Mouse (Mus musculus): ENCODE results near the gene Klhl29. TPM values are rescaled to one million over a fixed set of nuclear protein-coding genes. Genes with fewer than 3 reads are reported as not detected.

Klhl29 gene
- polyA plus RNA-seq, 1 experiment, result not detected

DNA sequence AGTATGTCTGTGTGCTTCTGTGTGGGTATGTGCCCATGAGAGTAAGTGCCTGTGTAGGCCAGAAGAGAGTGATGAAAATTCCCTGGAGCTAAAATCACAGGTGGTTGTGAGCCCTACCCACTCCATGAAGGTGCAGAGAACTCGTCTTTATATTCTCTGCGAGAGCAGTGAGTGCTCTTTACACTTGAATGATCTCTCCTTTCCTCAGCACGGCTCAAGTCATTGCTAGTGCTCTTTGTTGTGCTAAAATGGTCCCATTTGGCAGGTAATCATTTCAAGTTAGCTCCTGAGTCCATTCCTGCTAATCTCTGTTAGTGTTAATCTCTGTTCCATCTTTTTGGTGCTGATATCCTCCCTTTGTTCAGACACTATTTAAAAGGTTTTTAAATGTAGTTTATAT lies 307.9 kb downstream of the Klhl29 start:
- Histone ChIP-seq H3K4me3 (ENCODE audit: insufficient read depth, poor library complexity, severe bottlenecking) (no peak overlapping the region), H3ac (ENCODE audit: control insufficient read depth, insufficient read length, low read depth) (no peak overlapping the region), H3K36me3 (ENCODE audit: control insufficient read depth, insufficient read depth) (no peaks in the 10 kb centered on the region), H3K27me3 (ENCODE audit: control insufficient read depth, insufficient read depth, insufficient read length) (peaks cover 9% of the 10 kb centered on the region), H3K79me3 (ENCODE audit: low read depth) (no peaks in the 10 kb centered on the region), H3K79me2 (ENCODE audit: control insufficient read depth, insufficient read depth) (no peaks in the 10 kb centered on the region)
- TF ChIP-seq USF1 (IDR thresholded peaks at IDR 0.05; ENCODE audit: low read depth) (no peak), FOSL1 (IDR thresholded peaks at IDR 0.05; ENCODE audit: insufficient read depth, low read length, poor library complexity, severe bottlenecking) (no peak), MYOG (IDR thresholded peaks at IDR 0.05; ENCODE audit: control insufficient read depth, extremely low read depth, insufficient read length) (no peak), MAX (IDR thresholded peaks at IDR 0.05) (no peak), CTCF (IDR thresholded peaks at IDR 0.05; ENCODE audit: control insufficient read depth, insufficient read depth, insufficient read length) (no peak)

DNA sequence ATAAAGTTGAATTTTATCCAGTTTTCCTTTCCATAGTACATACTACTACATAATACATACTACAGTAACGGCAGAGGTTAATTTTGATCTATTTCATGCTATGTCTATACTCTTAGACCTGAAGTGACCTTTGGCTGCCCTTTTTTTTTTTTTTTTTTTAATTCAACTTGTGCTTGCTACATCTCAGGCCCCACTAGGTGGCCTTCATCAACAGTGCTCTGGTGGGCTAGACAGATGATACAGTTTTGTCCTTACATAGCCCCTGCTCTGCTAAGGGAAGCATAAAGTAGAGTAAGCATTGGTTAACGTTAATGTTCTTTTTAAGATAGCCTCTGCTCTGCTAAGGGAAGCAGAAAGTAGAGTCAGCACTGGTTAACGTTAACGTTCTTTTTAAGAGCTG lies 327.4 kb downstream of the Klhl29 start:
- Histone ChIP-seq H3K36me3 (ENCODE audit: control insufficient read depth, insufficient read depth) (peaks cover 6% of the 10 kb centered on the region), H3K79me2 (ENCODE audit: control insufficient read depth, insufficient read depth) (no peaks in the 10 kb centered on the region), H3K4me3 (ENCODE audit: insufficient read depth, poor library complexity, severe bottlenecking) (no peak overlapping the region), H3K27me3 (ENCODE audit: control insufficient read depth, insufficient read depth, insufficient read length) (no peaks in the 10 kb centered on the region), H3ac (ENCODE audit: control insufficient read depth, insufficient read length, low read depth) (no peak overlapping the region), H3K79me3 (ENCODE audit: low read depth) (no peaks in the 10 kb centered on the region)
- TF ChIP-seq MYOG (IDR thresholded peaks at IDR 0.05; ENCODE audit: control insufficient read depth, extremely low read depth, insufficient read length) (no peak), MAX (IDR thresholded peaks at IDR 0.05) (no peak), USF1 (IDR thresholded peaks at IDR 0.05; ENCODE audit: low read depth) (no peak), CTCF (IDR thresholded peaks at IDR 0.05; ENCODE audit: control insufficient read depth, insufficient read depth, insufficient read length) (no peak), MYOD1 (IDR thresholded peaks at IDR 0.05; ENCODE audit: control insufficient read depth, insufficient read length, low read depth) (no peak), CEBPB (IDR thresholded peaks at IDR 0.05; ENCODE audit: low read depth) (no peak), FOSL1 (IDR thresholded peaks at IDR 0.05; ENCODE audit: insufficient read depth, low read length, poor library complexity, severe bottlenecking) (no peak)

DNA sequence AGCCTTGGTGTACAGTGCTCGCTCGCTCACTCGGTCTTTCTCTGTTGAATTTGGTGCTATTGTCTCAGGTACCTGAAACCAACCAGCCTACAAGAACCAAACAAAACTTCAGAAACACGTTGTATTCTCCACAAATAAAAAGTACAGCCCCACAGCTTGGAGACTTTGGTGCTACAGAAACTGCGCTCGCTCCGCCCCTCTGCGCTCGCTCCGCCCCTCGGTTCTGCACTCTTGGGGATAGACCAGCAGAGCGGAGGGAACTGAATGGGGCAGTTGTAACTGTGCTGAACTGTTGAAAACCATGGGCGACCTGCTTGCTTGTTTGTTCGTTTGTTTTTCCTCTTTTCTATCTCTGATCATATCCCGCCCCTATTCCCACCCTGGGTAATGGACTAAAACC lies 331.3 kb downstream of the Klhl29 start:
- no peaks in the 10 kb centered on the region for H3K79me3 ChIP-seq (ENCODE audit: low read depth)
- H3ac ChIP-seq (ENCODE audit: control insufficient read depth, insufficient read length, low read depth), result no peak overlapping the region
- peaks cover 21% of the 10 kb centered on the region for H3K36me3 ChIP-seq (ENCODE audit: control insufficient read depth, insufficient read depth)
- no peaks in the 10 kb centered on the region for H3K27me3 ChIP-seq (ENCODE audit: control insufficient read depth, insufficient read depth, insufficient read length)
- TF ChIP-seq USF1 (IDR thresholded peaks at IDR 0.05; ENCODE audit: low read depth) (no peak), CEBPB (IDR thresholded peaks at IDR 0.05; ENCODE audit: low read depth) (no peak), FOSL1 (IDR thresholded peaks at IDR 0.05; ENCODE audit: insufficient read depth, low read length, poor library complexity, severe bottlenecking) (no peak), CTCF (IDR thresholded peaks at IDR 0.05; ENCODE audit: control insufficient read depth, insufficient read depth, insufficient read length) (no peak), MAX (IDR thresholded peaks at IDR 0.05) (no peak), MYOG (IDR thresholded peaks at IDR 0.05; ENCODE audit: control insufficient read depth, extremely low read depth, insufficient read length) (no peak), MYOD1 (IDR thresholded peaks at IDR 0.05; ENCODE audit: control insufficient read depth, insufficient read length, low read depth) (no peak)
- H3K79me2 ChIP-seq (ENCODE audit: control insufficient read depth, insufficient read depth), result no peaks in the 10 kb centered on the region
- H3K4me3 ChIP-seq (ENCODE audit: insufficient read depth, poor library complexity, severe bottlenecking), result no peak overlapping the region

DNA sequence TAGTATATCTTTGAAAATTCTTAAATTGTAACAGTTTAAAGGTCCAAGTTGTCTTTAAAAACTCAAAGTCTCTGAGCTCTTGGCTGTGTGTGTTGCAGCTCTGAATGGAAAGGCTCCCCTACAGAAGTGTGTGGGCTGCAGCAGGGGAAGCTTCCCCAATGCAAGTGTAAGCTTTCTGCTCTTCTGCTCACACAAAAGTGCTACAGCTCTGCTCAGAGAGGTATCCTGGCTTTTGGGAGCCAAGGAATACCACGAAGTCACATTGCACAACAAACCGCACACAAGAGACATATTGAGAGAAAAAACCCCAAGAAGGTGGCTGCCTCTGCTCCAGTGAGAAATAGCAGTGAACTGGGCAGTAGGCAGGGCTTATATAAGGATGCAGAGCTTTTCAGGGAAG lies 337.5 kb downstream of the Klhl29 start:
- no peaks in the 10 kb centered on the region for H3K79me2 ChIP-seq (ENCODE audit: control insufficient read depth, insufficient read depth)
- TF ChIP-seq CTCF (IDR thresholded peaks at IDR 0.05; ENCODE audit: control insufficient read depth, insufficient read depth, insufficient read length) (no peak), MYOD1 (IDR thresholded peaks at IDR 0.05; ENCODE audit: control insufficient read depth, insufficient read length, low read depth) (no peak), MYOG (IDR thresholded peaks at IDR 0.05; ENCODE audit: control insufficient read depth, extremely low read depth, insufficient read length) (no peak), FOSL1 (IDR thresholded peaks at IDR 0.05; ENCODE audit: insufficient read depth, low read length, poor library complexity, severe bottlenecking) (no peak), CEBPB (IDR thresholded peaks at IDR 0.05; ENCODE audit: low read depth) (no peak), MAX (IDR thresholded peaks at IDR 0.05) (no peak), USF1 (IDR thresholded peaks at IDR 0.05; ENCODE audit: low read depth) (no peak)
- peaks cover 32% of the 10 kb centered on the region for H3K36me3 ChIP-seq (ENCODE audit: control insufficient read depth, insufficient read depth)
- no peak overlapping the region for H3ac ChIP-seq (ENCODE audit: control insufficient read depth, insufficient read length, low read depth)
- no peak overlapping the region for H3K4me3 ChIP-seq (ENCODE audit: insufficient read depth, poor library complexity, severe bottlenecking)
- H3K79me3 ChIP-seq (ENCODE audit: low read depth), result no peaks in the 10 kb centered on the region
- no peaks in the 10 kb centered on the region for H3K27me3 ChIP-seq (ENCODE audit: control insufficient read depth, insufficient read depth, insufficient read length)

DNA sequence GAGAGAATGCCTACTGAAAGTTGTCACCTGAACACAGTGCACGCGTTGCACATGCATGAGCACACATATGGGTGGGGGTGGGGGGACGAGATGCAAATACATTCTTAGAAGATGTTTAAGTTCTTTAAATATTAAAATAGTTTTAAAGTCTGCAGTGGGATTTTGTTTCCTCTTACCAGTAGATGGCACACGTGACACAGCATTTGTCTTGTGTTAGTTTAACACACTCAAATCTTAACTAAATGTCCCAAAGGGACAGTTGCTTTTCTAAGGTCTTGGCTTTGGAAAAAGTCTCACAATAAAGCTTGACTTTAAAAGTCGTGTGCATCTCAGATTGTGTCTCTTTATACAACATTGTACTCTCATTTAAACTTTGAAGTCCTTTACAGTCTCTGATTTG lies 346.4 kb downstream of the Klhl29 start:
- Histone ChIP-seq H3K36me3 (ENCODE audit: control insufficient read depth, insufficient read depth) (peaks cover 38% of the 10 kb centered on the region), H3K79me2 (ENCODE audit: control insufficient read depth, insufficient read depth) (no peaks in the 10 kb centered on the region), H3K4me3 (ENCODE audit: insufficient read depth, poor library complexity, severe bottlenecking) (no peak overlapping the region), H3ac (ENCODE audit: control insufficient read depth, insufficient read length, low read depth) (no peak overlapping the region), H3K27me3 (ENCODE audit: control insufficient read depth, insufficient read depth, insufficient read length) (no peaks in the 10 kb centered on the region), H3K79me3 (ENCODE audit: low read depth) (no peaks in the 10 kb centered on the region)
- TF ChIP-seq USF1 (IDR thresholded peaks at IDR 0.05; ENCODE audit: low read depth) (no peak), MYOG (IDR thresholded peaks at IDR 0.05; ENCODE audit: control insufficient read depth, extremely low read depth, insufficient read length) (no peak), MYOD1 (IDR thresholded peaks at IDR 0.05; ENCODE audit: control insufficient read depth, insufficient read length, low read depth) (no peak), FOSL1 (IDR thresholded peaks at IDR 0.05; ENCODE audit: insufficient read depth, low read length, poor library complexity, severe bottlenecking) (no peak), CTCF (IDR thresholded peaks at IDR 0.05; ENCODE audit: control insufficient read depth, insufficient read depth, insufficient read length) (no peak), CEBPB (IDR thresholded peaks at IDR 0.05; ENCODE audit: low read depth) (no peak)

Measured in C2C12 (cell line).